Mouse (Mus musculus) gonadal fat pad, adult 2 months (tissue): Measurements from ENCODE around the gene Dock10. TPM values are rescaled to one million over a fixed set of nuclear protein-coding genes. Genes with fewer than 3 reads are reported as not detected.

Experiments used
- DNase-seq: peaks from one replicate; pipeline ENCODE4 v3.0.0-alpha.2; 2012; ENCODE audit warnings: low read depth
- polyA plus RNA-seq: library from polyadenylated mRNA; depleted of rRNA; stranded (reverse); fragments of >200 nt; gene quantifications from 2 replicates; pipeline ENCODE4 v1.2.3, GENCODE M21; 2012

Dock10 gene
- polyA plus RNA-seq, 1 experiment: 5.2 TPM

DNA sequence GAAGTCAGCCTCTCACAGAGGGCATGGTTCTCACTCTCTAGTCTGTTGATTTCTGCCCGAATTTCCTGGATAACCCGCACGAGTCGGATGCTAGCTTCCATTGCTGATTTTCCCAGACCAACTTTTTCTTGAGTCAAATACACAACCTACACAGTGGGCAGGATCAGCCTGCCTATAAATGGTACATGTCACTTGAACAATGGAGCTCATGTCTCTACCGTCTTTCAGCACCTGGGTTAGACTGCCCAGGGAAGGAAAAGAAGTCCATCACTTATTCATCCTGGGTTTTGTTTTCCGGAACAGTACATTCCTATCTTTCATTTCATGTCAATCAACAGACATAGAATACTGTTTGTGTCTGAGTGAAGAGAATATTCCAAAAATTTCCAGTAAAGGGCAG is 297.0 kb downstream of the Dock10 start, which contains the start of gene Gm45261:
TSS of gene Gm45261 (minus strand) at position 101 of the 400 bp plus-strand sequence.
- no peak for DNase-seq

DNA sequence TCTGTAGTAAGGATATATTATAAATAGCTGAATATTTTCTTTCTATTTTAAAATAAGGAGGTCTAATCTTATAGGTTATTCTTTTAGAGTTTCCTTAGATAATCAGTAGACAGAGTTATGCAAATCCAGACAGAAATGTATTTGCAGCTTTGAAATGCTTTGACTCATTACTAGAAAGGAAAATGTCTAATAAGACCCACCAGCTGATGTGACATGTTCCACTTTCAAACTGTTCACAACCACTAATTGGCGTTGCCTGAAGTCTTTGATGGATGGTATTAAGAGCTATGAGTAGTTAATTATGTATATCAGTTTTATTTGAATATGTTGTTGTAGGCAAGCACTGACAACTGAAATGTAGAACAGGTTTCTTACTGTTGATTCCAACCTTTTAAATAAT is 298.4 kb downstream of the Dock10 start:
- no peak for DNase-seq

DNA sequence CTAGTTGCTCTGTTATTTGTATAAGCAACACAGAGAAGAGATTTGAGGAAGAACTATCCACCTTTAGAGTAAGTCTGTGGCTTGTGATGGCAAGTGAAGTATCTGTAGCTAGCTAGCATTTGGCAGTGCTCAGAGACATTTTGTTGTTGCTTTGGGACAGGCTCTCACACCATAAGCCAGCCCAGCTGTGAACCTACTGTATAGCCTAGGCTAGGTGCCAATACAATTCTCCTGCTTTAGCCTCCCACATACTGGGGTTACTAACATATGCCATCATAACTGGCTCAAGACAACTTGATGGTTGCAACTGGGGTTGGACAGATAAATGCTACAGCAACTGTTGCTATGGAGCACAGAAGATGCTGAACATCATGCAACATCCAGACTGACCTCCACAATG is 298.9 kb downstream of the Dock10 start:
- DNase-seq: no peak

DNA sequence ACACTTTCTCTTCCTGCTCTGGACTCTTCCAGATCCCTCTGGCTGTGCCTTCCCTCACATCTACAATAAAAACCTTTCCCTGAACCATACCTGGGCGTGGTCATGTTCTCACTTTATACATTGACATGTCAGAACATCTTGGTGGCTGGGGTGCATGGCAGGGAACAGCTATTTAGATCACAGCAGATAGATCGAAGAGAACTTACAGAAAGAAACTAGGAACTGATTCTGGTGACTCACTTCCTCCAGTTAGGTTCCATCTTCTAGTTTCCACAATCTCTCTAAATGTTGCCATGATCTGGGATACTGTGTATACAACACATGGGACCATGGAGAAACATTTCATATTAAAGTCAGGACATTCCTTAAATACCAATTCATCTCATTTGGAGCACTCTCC is 304.4 kb downstream of the Dock10 start:
- no peak for DNase-seq

DNA sequence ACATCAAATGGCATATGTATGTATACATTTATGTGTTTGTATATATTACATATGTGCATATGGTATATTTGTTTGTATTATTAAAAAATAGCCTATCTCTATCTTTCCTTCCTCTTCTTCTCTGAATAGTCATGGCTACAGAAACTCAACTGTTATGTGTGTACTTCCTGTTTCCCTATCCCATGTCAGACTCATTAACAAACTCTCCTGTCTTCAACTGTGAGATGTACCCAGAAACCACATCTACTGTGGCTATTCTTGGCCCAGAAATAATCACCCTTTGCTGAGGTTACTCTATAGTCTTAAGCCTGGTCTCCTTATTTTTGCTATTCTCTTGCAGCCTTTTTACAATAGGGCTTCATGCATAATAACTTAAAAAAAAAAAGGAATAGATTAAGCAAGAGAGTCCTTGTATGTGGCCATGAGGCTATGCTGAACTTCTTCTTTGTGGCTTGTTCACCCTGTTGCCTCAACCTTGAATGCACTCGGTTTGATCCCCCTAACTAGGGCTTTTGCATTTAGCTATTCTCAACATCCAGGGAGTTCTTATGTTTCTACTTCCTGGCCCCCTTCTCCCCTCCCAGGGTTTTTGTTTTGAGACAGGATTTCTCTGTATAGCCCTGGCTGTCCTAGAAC is 306.3 kb downstream of the Dock10 start:
- no peak for DNase-seq
